Mouse (Mus musculus) small intestine, adult 2 months (tissue): Measurements from ENCODE around the gene Maml2. TPM values are rescaled to one million over a fixed set of nuclear protein-coding genes. Genes with fewer than 3 reads are reported as not detected.

ENCODE experiments used
- H3K27ac ChIP-seq: fragments of 200-500 bp; 2 replicates; pipeline ENCODE4 v1.5.1; 2012; ENCODE audit warnings: low read depth, low read length, control low read depth, inconsistent platforms; ENCODE audit not compliant: insufficient read depth
- H3K27me3 ChIP-seq: fragments of 200-500 bp; 2 replicates; pipeline ENCODE4 v1.6.1; 2012; ENCODE audit warnings: mild to moderate bottlenecking, moderate library complexity, low read length, inconsistent platforms; ENCODE audit not compliant: control insufficient read depth, insufficient read depth
- H3K36me3 ChIP-seq: fragments of 200-500 bp; 2 replicates; pipeline ENCODE4 v1.6.1; 2012; ENCODE audit warnings: mild to moderate bottlenecking, low read length, control low read depth, inconsistent platforms; ENCODE audit not compliant: control insufficient read depth, insufficient read depth
- H3K4me1 ChIP-seq: fragments of 200-500 bp; 2 replicates; pipeline ENCODE4 v1.6.1; 2012; ENCODE audit warnings: low read length, inconsistent platforms, mixed read lengths; ENCODE audit not compliant: control insufficient read depth, insufficient read depth, insufficient read length
- H3K4me3 ChIP-seq: fragments of 200-500 bp; 2 replicates; pipeline ENCODE4 v1.5.1; 2012; ENCODE audit warnings: low read depth, mild to moderate bottlenecking, control low read depth, inconsistent platforms, low read length, moderate library complexity
- CTCF ChIP-seq: fragments of 200-500 bp; IDR thresholded peaks from 2 replicates; pipeline ENCODE4 v1.5.1; 2012; ENCODE audit warnings: low read depth, mild to moderate bottlenecking, control low read depth, inconsistent platforms, low read length, moderate library complexity, mixed read lengths; ENCODE audit not compliant: insufficient replicate concordance, insufficient read length; ENCODE audit errors: extremely low read depth
- POLR2A ChIP-seq: fragments of 200-500 bp; IDR thresholded peaks from 2 replicates; pipeline ENCODE4 v1.6.1; 2012; ENCODE audit warnings: low read depth, mild to moderate bottlenecking, control low read depth, inconsistent platforms, low read length, moderate library complexity
- WGBS: fragments of 180-500 bp; shearing (Covaris S2); methylation state at CpG from one replicate; pipeline ENCODE4 v1.1.7; 2018; 5-methylcytosine and 5-hydroxymethylcytosine counted together
- polyA plus RNA-seq: library from polyadenylated mRNA; depleted of rRNA; stranded (reverse); fragments of >200 nt; gene quantifications from 2 replicates; pipeline ENCODE4 v1.2.3, GENCODE M21; 2012

Gene Maml2
- polyA plus RNA-seq, 1 experiment, result 2.8 TPM

GRCm38 (mm10) chr9:13491107-13491506, 193.3 kb downstream of the Maml2 start:
- Histone ChIP-seq H3K27ac (no peak overlapping the region), H3K36me3 (no peaks in the 10 kb centered on the region), H3K4me3 (no peak overlapping the region), H3K27me3 (no peaks in the 10 kb centered on the region; the same call in 1 of the 2 replicates), H3K4me1 (no peaks in the 10 kb centered on the region)
- TF ChIP-seq POLR2A, result no peak
- TF ChIP-seq CTCF, result no peak
- 53% methylated on average over 1 of the region's 1 CpGs for WGBS

- no peak for TF ChIP-seq CTCF
- TF ChIP-seq POLR2A, result no peak
- H3K4me3 ChIP-seq, result no peak overlapping the region
- no peaks in the 10 kb centered on the region; the same call in 1 of the 2 replicates for H3K27me3 ChIP-seq
- H3K36me3 ChIP-seq, result no peaks in the 10 kb centered on the region
- no peaks in the 10 kb centered on the region for H3K4me1 ChIP-seq
- H3K27ac ChIP-seq, result no peak overlapping the region
- 66% methylated on average over 9 of the region's 9 CpGs for WGBS
These were observed 194.3 kb downstream of the Maml2 start for GRCm38 (mm10) chr9:13491854-13492620.

GRCm38 (mm10) chr9:13492807-13493206, 195.1 kb downstream of the Maml2 start:
- no peaks in the 10 kb centered on the region for H3K4me1 ChIP-seq
- H3K27ac ChIP-seq, result no peak overlapping the region
- no peaks in the 10 kb centered on the region; the same call in 1 of the 2 replicates for H3K27me3 ChIP-seq
- WGBS, result 74% methylated on average over 2 of the region's 2 CpGs
- H3K36me3 ChIP-seq, result no peaks in the 10 kb centered on the region
- no peak overlapping the region for H3K4me3 ChIP-seq
- TF ChIP-seq CTCF, result no peak
- TF ChIP-seq POLR2A, result no peak

GRCm38 (mm10) chr9:13493746-13494145, 196.0 kb downstream of the Maml2 start:
- TF ChIP-seq POLR2A, result no peak
- TF ChIP-seq CTCF, result no peak
- 80% methylated on average over 2 of the region's 2 CpGs for WGBS
- peaks cover 2% of the 10 kb centered on the region; the same call in 1 of the 2 replicates for H3K4me1 ChIP-seq
- no peaks in the 10 kb centered on the region; the same call in 1 of the 2 replicates for H3K27me3 ChIP-seq
- H3K27ac ChIP-seq, result no peak overlapping the region
- no peaks in the 10 kb centered on the region for H3K36me3 ChIP-seq
- no peak overlapping the region for H3K4me3 ChIP-seq

GRCm38 (mm10) chr9:13495530-13495929, 197.8 kb downstream of the Maml2 start:
- Histone ChIP-seq H3K4me1 (peaks cover 2% of the 10 kb centered on the region; the same call in 1 of the 2 replicates), H3K27ac (no peak overlapping the region), H3K36me3 (no peaks in the 10 kb centered on the region), H3K4me3 (no peak overlapping the region), H3K27me3 (no peaks in the 10 kb centered on the region)
- TF ChIP-seq CTCF, result no peak
- TF ChIP-seq POLR2A, result no peak

- H3K4me1 ChIP-seq, result peaks cover 2% of the 10 kb centered on the region; the same call in 1 of the 2 replicates
- no peak overlapping the region for H3K27ac ChIP-seq
- no peak overlapping the region for H3K4me3 ChIP-seq
- WGBS, result 74% methylated on average over 3 of the region's 3 CpGs
- no peaks in the 10 kb centered on the region for H3K36me3 ChIP-seq
- no peak for TF ChIP-seq POLR2A
- no peak for TF ChIP-seq CTCF
- H3K27me3 ChIP-seq, result no peaks in the 10 kb centered on the region
These were observed 199.3 kb downstream of the Maml2 start for GRCm38 (mm10) chr9:13497016-13497415.

GRCm38 (mm10) chr9:13497690-13498333, 200.1 kb downstream of the Maml2 start:
- H3K4me1 ChIP-seq, result peaks cover 2% of the 10 kb centered on the region; the same call in 1 of the 2 replicates
- H3K4me3 ChIP-seq, result no peak overlapping the region
- TF ChIP-seq CTCF (no peak), POLR2A (no peak)
- no peak overlapping the region for H3K27ac ChIP-seq
- WGBS, result 66% methylated on average over 7 of the region's 7 CpGs
- no peaks in the 10 kb centered on the region for H3K27me3 ChIP-seq
- no peaks in the 10 kb centered on the region for H3K36me3 ChIP-seq
